Mouse (Mus musculus): ENCODE measurements around the gene Col8a2. TPM values are rescaled to one million over a fixed set of nuclear protein-coding genes. Genes with fewer than 3 reads are reported as not detected.
A peak's percentile ranks its signal among the peaks of the same experiment; 100 is the strongest.

Gene Col8a2
- 1 to 10 TPM; 2.3 to 3.1 TPM for total RNA-seq (2021)

GRCm38 (mm10) chr4:126286492-126286891, at the start of gene Col8a2:
TSS of gene Col8a2 (plus strand) at chr4:126286793.
- peak; percentile 38 for DNase-seq

GRCm38 (mm10) chr4:126237721-126238242, 48.8 kb upstream of the Col8a2 start:
- DNase-seq, result peak; percentile 71

GRCm38 (mm10) chr4:126239862-126240475, 46.6 kb upstream of the Col8a2 start:
- no peak for DNase-seq

- DNase-seq, result no peak
Observed at GRCm38 (mm10) chr4:126241956-126242355, 44.6 kb upstream of the Col8a2 start.

- DNase-seq, result peak; percentile 53
Observed at GRCm38 (mm10) chr4:126242510-126242909, 44.1 kb upstream of the Col8a2 start.

GRCm38 (mm10) chr4:126246202-126246889, 40.2 kb upstream of the Col8a2 start:
- no peak for DNase-seq

GRCm38 (mm10) chr4:126248261-126248868, 38.2 kb upstream of the Col8a2 start:
- DNase-seq, result no peak

GRCm38 (mm10) chr4:126250659-126251058, 35.9 kb upstream of the Col8a2 start:
- DNase-seq, result no peak

- DNase-seq, result peak; percentile 69
Observed at GRCm38 (mm10) chr4:126251655-126252254, 34.8 kb upstream of the Col8a2 start.

GRCm38 (mm10) chr4:126252411-126253237, 34.0 kb upstream of the Col8a2 start:
- DNase-seq, result no peak

- DNase-seq, result no peak
Observed at GRCm38 (mm10) chr4:126253637-126254272, 32.8 kb upstream of the Col8a2 start.

GRCm38 (mm10) chr4:126254315-126255112, 32.1 kb upstream of the Col8a2 start:
- peak; percentile 78 for DNase-seq

- peak; percentile 73 for DNase-seq
Observed at GRCm38 (mm10) chr4:126255113-126256001, 31.2 kb upstream of the Col8a2 start.

GRCm38 (mm10) chr4:126256131-126256791, 30.3 kb upstream of the Col8a2 start, which contains the start of gene Map7d1:
TSS of gene Map7d1 (minus strand) at chr4:126256343.
- peak; percentile 91 for DNase-seq

- peak; percentile 74 for DNase-seq
Observed at GRCm38 (mm10) chr4:126256967-126257881, 29.4 kb upstream of the Col8a2 start.

- DNase-seq, result peak; percentile 66
Observed at GRCm38 (mm10) chr4:126259063-126259462, 27.5 kb upstream of the Col8a2 start.

GRCm38 (mm10) chr4:126259523-126260160, 27.0 kb upstream of the Col8a2 start:
- peak; percentile 88 for DNase-seq
